Mouse (Mus musculus) testis, adult 2 months (tissue): ENCODE measurements at regions not wholly inside any gene's neighbourhood (a gene's known extent, or its start where the extent isn't known, plus 50 kb on each side); places are given as distances from the start of the nearest gene placed in this dataset.

ENCODE experiments used
- H3K27ac ChIP-seq: fragments of 200-500 bp; 2 replicates; pipeline ENCODE4 v1.5.1; 2012; ENCODE audit warnings: low read depth, low read length; ENCODE audit not compliant: control insufficient read depth, insufficient read depth
- H3K27me3 ChIP-seq: fragments of 200-500 bp; 2 replicates; pipeline ENCODE4 v1.6.1; 2012; ENCODE audit warnings: mild to moderate bottlenecking, low read length, moderate library complexity; ENCODE audit not compliant: control insufficient read depth, insufficient read depth
- H3K36me3 ChIP-seq: fragments of 200-500 bp; 2 replicates; pipeline ENCODE4 v1.6.1; 2012; ENCODE audit warnings: mild to moderate bottlenecking, low read length; ENCODE audit not compliant: control insufficient read depth, insufficient read depth
- H3K4me1 ChIP-seq: fragments of 200-500 bp; 2 replicates; pipeline ENCODE4 v1.6.1; 2012; ENCODE audit warnings: low read length; ENCODE audit not compliant: control insufficient read depth, insufficient read depth
- H3K4me3 ChIP-seq: fragments of 200-500 bp; 2 replicates; pipeline ENCODE4 v1.5.1; 2012; ENCODE audit warnings: low read depth, mild to moderate bottlenecking, low read length, moderate library complexity, mixed read lengths; ENCODE audit not compliant: control insufficient read depth
- CTCF ChIP-seq: fragments of 200-500 bp; IDR thresholded peaks from 2 replicates; pipeline ENCODE4 v1.5.1; 2012; ENCODE audit warnings: low read depth, mild to moderate bottlenecking, inconsistent platforms, low read length, moderate library complexity; ENCODE audit not compliant: control insufficient read depth, insufficient read depth, insufficient replicate concordance
- POLR2A ChIP-seq: fragments of 200-500 bp; IDR thresholded peaks from 2 replicates; pipeline ENCODE4 v1.6.1; 2012; ENCODE audit warnings: low read depth, mild to moderate bottlenecking, inconsistent platforms, low read length, moderate library complexity; ENCODE audit not compliant: control insufficient read depth

GRCm38 (mm10) chr3:70312034-70312433, 304.6 kb downstream of the Otol1 start:
- no peak overlapping the region for H3K27ac ChIP-seq
- H3K36me3 ChIP-seq = no peaks in the 10 kb centered on the region
- TF ChIP-seq CTCF (no peak), POLR2A (no peak)
- H3K27me3 ChIP-seq = no peaks in the 10 kb centered on the region
- H3K4me3 ChIP-seq = no peak overlapping the region
- H3K4me1 ChIP-seq = no peaks in the 10 kb centered on the region

- H3K36me3 ChIP-seq = no peaks in the 10 kb centered on the region
- no peaks in the 10 kb centered on the region for H3K27me3 ChIP-seq
- TF ChIP-seq POLR2A (no peak), CTCF (no peak)
- no peak overlapping the region for H3K27ac ChIP-seq
- no peak overlapping the region for H3K4me3 ChIP-seq
- no peaks in the 10 kb centered on the region for H3K4me1 ChIP-seq
Measured at GRCm38 (mm10) chr3:70313119-70313868, 305.9 kb downstream of the Otol1 start.

- no peaks in the 10 kb centered on the region for H3K36me3 ChIP-seq
- no peak overlapping the region for H3K27ac ChIP-seq
- no peak for TF ChIP-seq POLR2A
- H3K4me1 ChIP-seq = no peaks in the 10 kb centered on the region
- H3K27me3 ChIP-seq = no peaks in the 10 kb centered on the region
- no peak overlapping the region for H3K4me3 ChIP-seq
Measured at GRCm38 (mm10) chr3:70314239-70314638, 306.8 kb downstream of the Otol1 start.

DNA sequence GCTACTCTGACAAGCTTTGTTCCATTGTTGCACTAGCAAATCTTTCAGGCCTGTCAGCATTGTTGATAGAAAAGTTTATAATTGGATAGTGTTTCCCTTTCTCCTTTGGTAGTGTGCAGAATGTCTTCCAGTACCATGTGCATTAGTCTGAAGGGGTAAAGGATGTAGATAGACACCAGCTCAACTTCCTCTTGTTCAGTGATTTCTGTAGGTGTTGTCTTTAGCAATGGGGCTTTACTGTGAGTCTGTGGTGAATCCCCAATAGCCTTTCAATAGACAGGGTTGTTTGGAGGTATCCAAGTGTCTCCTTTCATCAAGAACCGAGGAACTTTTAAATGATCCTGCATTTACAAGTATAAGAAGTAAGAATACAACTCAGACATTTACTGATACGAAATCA, 311.0 kb downstream of the Otol1 start:
- Histone ChIP-seq H3K4me1 (no peaks in the 10 kb centered on the region), H3K4me3 (no peak overlapping the region), H3K36me3 (no peaks in the 10 kb centered on the region), H3K27me3 (no peaks in the 10 kb centered on the region), H3K27ac (no peak overlapping the region)
- TF ChIP-seq POLR2A (no peak), CTCF (no peak)

GRCm38 (mm10) chr3:70319139-70319538, 311.7 kb downstream of the Otol1 start:
- no peaks in the 10 kb centered on the region for H3K36me3 ChIP-seq
- H3K27ac ChIP-seq = no peak overlapping the region
- H3K4me1 ChIP-seq = no peaks in the 10 kb centered on the region
- TF ChIP-seq CTCF (no peak), POLR2A (no peak)
- H3K4me3 ChIP-seq = no peak overlapping the region
- H3K27me3 ChIP-seq = no peaks in the 10 kb centered on the region

DNA sequence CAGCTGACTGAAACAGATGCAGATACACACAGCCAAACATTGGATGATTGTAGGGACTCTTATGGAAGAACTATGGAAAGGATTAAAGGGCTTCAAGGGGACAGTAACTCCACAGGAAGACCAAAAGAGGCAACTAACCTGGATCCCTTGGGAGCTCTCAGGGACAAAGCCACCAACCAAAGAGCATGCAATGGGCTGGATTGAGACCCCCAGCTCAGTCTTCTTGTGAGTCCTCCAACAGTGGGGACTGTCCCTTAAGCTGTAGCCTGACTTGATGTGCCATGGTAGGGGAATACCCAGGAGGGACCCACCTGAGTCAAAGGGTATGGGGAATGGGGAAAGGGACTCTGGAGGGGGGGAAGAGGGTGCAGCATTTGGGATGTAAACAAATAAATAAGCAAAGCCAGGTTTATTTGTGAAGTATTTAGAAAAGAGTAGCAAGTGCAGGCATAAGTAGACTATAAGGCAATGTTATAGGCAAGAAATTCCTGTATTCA, 313.8 kb downstream of the Otol1 start:
- no peaks in the 10 kb centered on the region for H3K27me3 ChIP-seq
- no peak overlapping the region for H3K27ac ChIP-seq
- H3K36me3 ChIP-seq = no peaks in the 10 kb centered on the region
- H3K4me3 ChIP-seq = no peak overlapping the region
- H3K4me1 ChIP-seq = no peaks in the 10 kb centered on the region
- TF ChIP-seq POLR2A (no peak), CTCF (no peak)

DNA sequence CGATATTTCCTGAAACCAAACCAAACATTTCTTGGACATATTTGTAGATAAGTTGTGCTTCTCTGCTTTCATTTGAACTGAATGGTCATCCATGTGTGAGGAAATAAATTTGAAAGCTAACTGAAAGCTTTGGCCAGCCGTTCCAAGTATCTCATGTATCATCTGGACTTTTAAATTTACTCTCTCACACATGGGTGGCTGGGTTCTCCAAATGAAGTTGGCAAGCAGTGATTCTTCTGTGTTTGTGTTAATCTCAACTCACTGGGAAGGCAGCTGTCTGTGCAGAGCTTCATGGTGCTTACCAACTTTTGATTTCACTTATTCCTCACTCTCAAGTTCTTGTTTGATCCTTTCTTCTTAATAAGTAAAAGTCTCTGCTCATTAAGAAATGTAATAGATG, 317.3 kb downstream of the Otol1 start:
- H3K36me3 ChIP-seq = no peaks in the 10 kb centered on the region
- no peaks in the 10 kb centered on the region for H3K4me1 ChIP-seq
- no peak overlapping the region for H3K27ac ChIP-seq
- H3K27me3 ChIP-seq = no peaks in the 10 kb centered on the region
- no peak overlapping the region for H3K4me3 ChIP-seq
- TF ChIP-seq POLR2A = no peak
- TF ChIP-seq CTCF = no peak
